Mouse (Mus musculus): ENCODE measurements around the gene 9330182L06Rik. TPM values are rescaled to one million over a fixed set of nuclear protein-coding genes. Genes with fewer than 3 reads are reported as not detected.

Gene 9330182L06Rik
- polyA plus RNA-seq, 1 experiment = not detected

- H3K27ac ChIP-seq (ENCODE audit: control insufficient read depth, insufficient read depth, low read depth, low read length, poor library complexity) = no peak overlapping the region
- H3K4me3 ChIP-seq (replicated peaks; ENCODE audit: control insufficient read depth, low read depth, low read length) = no peak overlapping the region
- WGBS = 77% methylated on average over 3 of the region's 3 CpGs
- H3K4me1 ChIP-seq (ENCODE audit: control insufficient read depth, insufficient read depth, low read length) = no peaks in the 10 kb centered on the region
- TF ChIP-seq POLR2A (IDR thresholded peaks at IDR 0.05; ENCODE audit: borderline replicate concordance, control insufficient read depth, low read depth, low read length) (no peak), CTCF (IDR thresholded peaks at IDR 0.05; ENCODE audit: control insufficient read depth, insufficient read depth, low read length) (no peak)
Measured at GRCm38 (mm10) chr5:9371127-9371526, 105.2 kb downstream of the 9330182L06Rik start.

- no peak for TF ChIP-seq POLR2A (IDR thresholded peaks at IDR 0.05; ENCODE audit: borderline replicate concordance, control insufficient read depth, low read depth, low read length)
- no peak for TF ChIP-seq CTCF (IDR thresholded peaks at IDR 0.05; ENCODE audit: control insufficient read depth, insufficient read depth, low read length)
- WGBS = 63% methylated on average over 4 of the region's 4 CpGs
- H3K4me1 ChIP-seq (ENCODE audit: control insufficient read depth, insufficient read depth, low read length) = no peaks in the 10 kb centered on the region
Measured at GRCm38 (mm10) chr5:9373341-9373740, 107.4 kb downstream of the 9330182L06Rik start.

GRCm38 (mm10) chr5:9389968-9390367 lies 124.0 kb downstream of the 9330182L06Rik start:
- TF ChIP-seq POLR2A (IDR thresholded peaks at IDR 0.05; ENCODE audit: borderline replicate concordance, control insufficient read depth, low read depth, low read length) (no peak), CTCF (IDR thresholded peaks at IDR 0.05; ENCODE audit: control insufficient read depth, insufficient read depth, low read length) (no peak)
- Histone ChIP-seq H3K4me3 (replicated peaks; ENCODE audit: control insufficient read depth, low read depth, low read length) (no peak overlapping the region), H3K27ac (ENCODE audit: control insufficient read depth, insufficient read depth, low read depth, low read length, poor library complexity) (no peak overlapping the region), H3K4me1 (ENCODE audit: control insufficient read depth, insufficient read depth, low read length) (no peaks in the 10 kb centered on the region)
- 71% methylated on average over 7 of the region's 7 CpGs for WGBS

More at GRCm38 (mm10) chr5:9373341-9373740, 107.4 kb downstream of the 9330182L06Rik start:
- Histone ChIP-seq H3K27ac (ENCODE audit: control insufficient read depth, insufficient read depth, low read depth, low read length, poor library complexity) (no peak overlapping the region), H3K4me3 (replicated peaks; ENCODE audit: control insufficient read depth, low read depth, low read length) (no peak overlapping the region)

GRCm38 (mm10) chr5:9391858-9392393 lies 126.0 kb downstream of the 9330182L06Rik start:
- TF ChIP-seq CTCF (IDR thresholded peaks at IDR 0.05; ENCODE audit: control insufficient read depth, insufficient read depth, low read length) = no peak
- TF ChIP-seq POLR2A (IDR thresholded peaks at IDR 0.05; ENCODE audit: borderline replicate concordance, control insufficient read depth, low read depth, low read length) = no peak
- 30% methylated on average over 1 of the region's 1 CpGs for WGBS
- Histone ChIP-seq H3K27ac (ENCODE audit: control insufficient read depth, insufficient read depth, low read depth, low read length, poor library complexity) (no peak overlapping the region), H3K4me1 (ENCODE audit: control insufficient read depth, insufficient read depth, low read length) (no peaks in the 10 kb centered on the region), H3K4me3 (replicated peaks; ENCODE audit: control insufficient read depth, low read depth, low read length) (no peak overlapping the region)

- no peaks in the 10 kb centered on the region; the same call in 1 of the 2 replicates for H3K4me1 ChIP-seq (ENCODE audit: control insufficient read depth, insufficient read depth, low read length)
- TF ChIP-seq CTCF (IDR thresholded peaks at IDR 0.05; ENCODE audit: control insufficient read depth, insufficient read depth, low read length) = no peak
- no peak for TF ChIP-seq POLR2A (IDR thresholded peaks at IDR 0.05; ENCODE audit: borderline replicate concordance, control insufficient read depth, low read depth, low read length)
- no peak overlapping the region for H3K4me3 ChIP-seq (replicated peaks; ENCODE audit: control insufficient read depth, low read depth, low read length)
- no peak overlapping the region for H3K27ac ChIP-seq (ENCODE audit: control insufficient read depth, insufficient read depth, low read depth, low read length, poor library complexity)
- 31% methylated on average over 7 of the region's 7 CpGs for WGBS
Measured at GRCm38 (mm10) chr5:9417098-9417497, 151.2 kb downstream of the 9330182L06Rik start.

- Histone ChIP-seq H3K4me3 (replicated peaks; ENCODE audit: control insufficient read depth, low read depth, low read length) (no peak overlapping the region), H3K4me1 (ENCODE audit: control insufficient read depth, insufficient read depth, low read length) (no peaks in the 10 kb centered on the region; the same call in 1 of the 2 replicates), H3K27ac (ENCODE audit: control insufficient read depth, insufficient read depth, low read depth, low read length, poor library complexity) (no peak overlapping the region)
- TF ChIP-seq POLR2A (IDR thresholded peaks at IDR 0.05; ENCODE audit: borderline replicate concordance, control insufficient read depth, low read depth, low read length) = no peak
- TF ChIP-seq CTCF (IDR thresholded peaks at IDR 0.05; ENCODE audit: control insufficient read depth, insufficient read depth, low read length) = no peak
- 76% methylated on average over 9 of the region's 9 CpGs for WGBS
Measured at GRCm38 (mm10) chr5:9417802-9418201, 151.9 kb downstream of the 9330182L06Rik start.

- Histone ChIP-seq H3K27ac (ENCODE audit: control insufficient read depth, insufficient read depth, low read depth, low read length, poor library complexity) (no peak overlapping the region), H3K4me1 (ENCODE audit: control insufficient read depth, insufficient read depth, low read length) (no peaks in the 10 kb centered on the region; the same call in 1 of the 2 replicates), H3K4me3 (replicated peaks; ENCODE audit: control insufficient read depth, low read depth, low read length) (no peak overlapping the region)
- WGBS = 55% methylated on average over 1 of the region's 1 CpGs
- TF ChIP-seq POLR2A (IDR thresholded peaks at IDR 0.05; ENCODE audit: borderline replicate concordance, control insufficient read depth, low read depth, low read length) (no peak), CTCF (IDR thresholded peaks at IDR 0.05; ENCODE audit: control insufficient read depth, insufficient read depth, low read length) (no peak)
Measured at GRCm38 (mm10) chr5:9419964-9420363, 154.0 kb downstream of the 9330182L06Rik start.

- 65% methylated on average over 2 of the region's 2 CpGs for WGBS
- TF ChIP-seq POLR2A (IDR thresholded peaks at IDR 0.05; ENCODE audit: borderline replicate concordance, control insufficient read depth, low read depth, low read length) (no peak), CTCF (IDR thresholded peaks at IDR 0.05; ENCODE audit: control insufficient read depth, insufficient read depth, low read length) (no peak)
- Histone ChIP-seq H3K4me1 (ENCODE audit: control insufficient read depth, insufficient read depth, low read length) (no peaks in the 10 kb centered on the region; the same call in 1 of the 2 replicates), H3K4me3 (replicated peaks; ENCODE audit: control insufficient read depth, low read depth, low read length) (no peak overlapping the region), H3K27ac (ENCODE audit: control insufficient read depth, insufficient read depth, low read depth, low read length, poor library complexity) (no peak overlapping the region)
Measured at GRCm38 (mm10) chr5:9424464-9424863, 158.5 kb downstream of the 9330182L06Rik start.
